In the genomic region with DNA sequence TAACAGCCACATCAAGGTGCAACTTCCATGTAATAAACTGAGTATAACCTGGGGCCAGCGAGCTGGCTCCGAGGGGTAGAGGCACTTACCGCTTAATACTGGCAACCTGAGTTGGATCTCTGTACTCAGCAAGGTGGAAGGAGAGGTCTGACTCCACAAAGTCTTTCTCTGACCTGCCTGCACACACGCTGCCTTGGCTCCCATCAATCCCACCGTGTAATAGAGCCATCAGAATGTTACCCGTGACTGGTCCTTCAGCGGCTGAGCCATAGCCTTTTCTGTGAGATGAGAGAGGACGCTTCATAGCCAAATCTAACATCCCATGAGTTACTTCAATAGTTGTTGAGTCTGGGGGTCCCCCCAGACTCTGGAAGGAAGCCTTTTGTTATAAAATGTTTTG, we compare ENCODE assay signal across 24 mouse cellular contexts. TPM values are rescaled to one million over a fixed set of nuclear protein-coding genes. Genes with fewer than 3 reads are reported as not detected.
DNase-seq lines count a peak whose midpoint lies in the region; ATAC-seq and TF ChIP-seq lines count a peak whose summit lies in the region.
"Had no signal": no experiment of that assay in that cellular context is flagged by ENCODE, and none has a peak within 500 bp of the region (broad histone marks: within the 10 kb centered on the region; RNA-seq: fewer than 3 reads in every experiment).

No protein-coding gene starts in this region.

- no peaks in the 10 kb centered on the region for H3K27me3 ChIP-seq in forebrain, embryonic 11.5 days (ENCODE audit: control insufficient read depth, insufficient read depth, low read length)
- no peaks in the 10 kb centered on the region for H3K27me3 ChIP-seq in forebrain, postnatal 0 days (ENCODE audit: insufficient read depth, low read length)
- H3K27me3 ChIP-seq in hindbrain, embryonic 10.5 days (ENCODE audit: insufficient read depth, poor library complexity, severe bottlenecking): no peaks in the 10 kb centered on the region
- H3K27me3 ChIP-seq in hindbrain, embryonic 12.5 days: no peaks in the 10 kb centered on the region
- no peaks in the 10 kb centered on the region for H3K27me3 ChIP-seq in embryonic facial prominence, embryonic 13.5 days
- H3K27me3 ChIP-seq in limb, embryonic 13.5 days: no peaks in the 10 kb centered on the region
- H3K27me3 ChIP-seq: forebrain, embryonic 15.5 days; intestine, embryonic 15.5 days; neural tube, embryonic 15.5 days had no signal

- H3K36me3 ChIP-seq in forebrain, embryonic 11.5 days (ENCODE audit: control insufficient read depth, insufficient read depth, low read length): no peaks in the 10 kb centered on the region
- no peaks in the 10 kb centered on the region for H3K36me3 ChIP-seq in forebrain, postnatal 0 days (ENCODE audit: insufficient read depth)
- H3K36me3 ChIP-seq in hindbrain, embryonic 10.5 days: no peaks in the 10 kb centered on the region
- no peaks in the 10 kb centered on the region for H3K36me3 ChIP-seq in hindbrain, embryonic 12.5 days
- no peaks in the 10 kb centered on the region for H3K36me3 ChIP-seq in embryonic facial prominence, embryonic 13.5 days
- no peaks in the 10 kb centered on the region for H3K36me3 ChIP-seq in limb, embryonic 13.5 days
- H3K36me3 ChIP-seq: forebrain, embryonic 15.5 days; intestine, embryonic 15.5 days; midbrain, embryonic 10.5 days; neural tube, embryonic 15.5 days had no signal

- no peaks in the 10 kb centered on the region for H3K9me3 ChIP-seq in forebrain, embryonic 11.5 days (ENCODE audit: control insufficient read depth, low read length)
- no peaks in the 10 kb centered on the region for H3K9me3 ChIP-seq in forebrain, postnatal 0 days (ENCODE audit: low read length)
- no peaks in the 10 kb centered on the region for H3K9me3 ChIP-seq in hindbrain, embryonic 10.5 days
- H3K9me3 ChIP-seq in hindbrain, embryonic 12.5 days (replicated peaks): no peaks in the 10 kb centered on the region
- no peaks in the 10 kb centered on the region for H3K9me3 ChIP-seq in embryonic facial prominence, embryonic 13.5 days
- H3K9me3 ChIP-seq in limb, embryonic 13.5 days: no peaks in the 10 kb centered on the region
- H3K9me3 ChIP-seq: forebrain, embryonic 15.5 days; intestine, embryonic 15.5 days; midbrain, embryonic 10.5 days; neural tube, embryonic 15.5 days had no signal

- no peaks in the 10 kb centered on the region for H3K4me1 ChIP-seq in forebrain, embryonic 11.5 days (replicated peaks; ENCODE audit: control insufficient read depth, insufficient read depth, low read length)
- H3K4me1 ChIP-seq in forebrain, postnatal 0 days (ENCODE audit: insufficient read depth): no peaks in the 10 kb centered on the region
- H3K4me1 ChIP-seq in hindbrain, embryonic 10.5 days (replicated peaks): peaks cover 30% of the 10 kb centered on the region
- peaks cover 16% of the 10 kb centered on the region for H3K4me1 ChIP-seq in hindbrain, embryonic 12.5 days
- peaks cover 44% of the 10 kb centered on the region for H3K4me1 ChIP-seq in embryonic facial prominence, embryonic 13.5 days
- H3K4me1 ChIP-seq in limb, embryonic 13.5 days: peaks cover 42% of the 10 kb centered on the region

- H3K9ac ChIP-seq in forebrain, embryonic 11.5 days (ENCODE audit: low read length): no peak overlapping the region
- no peak overlapping the region for H3K9ac ChIP-seq in forebrain, postnatal 0 days
- H3K9ac ChIP-seq in hindbrain, embryonic 12.5 days: no peak overlapping the region
- H3K9ac ChIP-seq in embryonic facial prominence, embryonic 13.5 days: no peak overlapping the region
- H3K9ac ChIP-seq in limb, embryonic 13.5 days: no peak overlapping the region
- H3K9ac ChIP-seq: forebrain, embryonic 15.5 days; intestine, embryonic 15.5 days; liver, postnatal 0 days; neural tube, embryonic 15.5 days had no signal

- DNase-seq in forebrain, embryonic 11.5 days (ENCODE audit: low spot score): peak; percentile 43
- DNase-seq in forebrain, postnatal 0 days: no peak
- no peak for DNase-seq in hindbrain, embryonic 10.5 days (ENCODE audit: low spot score)
- DNase-seq in left cerebral cortex, postnatal 36 days (ENCODE audit: low spot score in 2 of 2): no peak
- DNase-seq: adrenal gland, postnatal 10 days; cerebellum, adult 2 months; cerebellum, postnatal 25 days; gastrocnemius, postnatal 25 days; heart, postnatal 4 days; kidney, adult 8-10 months; kidney, postnatal 36 days; liver, postnatal 0 days; right cerebral cortex, adult 18-20 months; right cerebral cortex, postnatal 4 days; thymus, adult 2 months; thymus, postnatal 4 days had no signal

- intact Hi-C loops in left cerebral cortex, postnatal 36 days (cut with DNase I): loop anchor here (10.0 kb wide), 1 partner anchor 471 kb away; no protein-coding TSS in a partner anchor

- ATAC-seq in forebrain, embryonic 11.5 days (replicated peaks; ENCODE audit: low FRiP score): no peak
- no peak for ATAC-seq in forebrain, postnatal 0 days
- ATAC-seq in hindbrain, embryonic 12.5 days (ENCODE audit: low FRiP score): no peak
- ATAC-seq in embryonic facial prominence, embryonic 13.5 days (ENCODE audit: insufficient number of reproducible peaks, insufficient read depth, low FRiP score, low TSS enrichment, low read depth): no peak
- ATAC-seq in limb, embryonic 13.5 days (ENCODE audit: low FRiP score, low read depth): no peak
- ATAC-seq: forebrain, embryonic 15.5 days; hindbrain, embryonic 16.5 days; intestine, embryonic 15.5 days; liver, postnatal 0 days had no signal

- H3K4me3 ChIP-seq in forebrain, embryonic 11.5 days (ENCODE audit: low read depth, low read length): no peak overlapping the region
- no peak overlapping the region for H3K4me3 ChIP-seq in forebrain, postnatal 0 days (ENCODE audit: low read depth, low read length)
- no peak overlapping the region for H3K4me3 ChIP-seq in hindbrain, embryonic 10.5 days
- no peak overlapping the region for H3K4me3 ChIP-seq in hindbrain, embryonic 12.5 days
- no peak overlapping the region for H3K4me3 ChIP-seq in embryonic facial prominence, embryonic 13.5 days
- no peak overlapping the region for H3K4me3 ChIP-seq in limb, embryonic 13.5 days
- H3K4me3 ChIP-seq: forebrain, embryonic 15.5 days; intestine, embryonic 15.5 days; midbrain, embryonic 10.5 days; neural tube, embryonic 15.5 days had no signal

- no peak overlapping the region for H3K27ac ChIP-seq in forebrain, embryonic 11.5 days (ENCODE audit: low read depth, low read length)
- H3K27ac ChIP-seq in forebrain, postnatal 0 days (ENCODE audit: low read depth, low read length): no peak overlapping the region
- peak overlapping the region; percentile 4; the same call in 1 of the 2 replicates for H3K27ac ChIP-seq in hindbrain, embryonic 10.5 days
- no peak overlapping the region for H3K27ac ChIP-seq in hindbrain, embryonic 12.5 days
- peak overlapping the region; percentile 62 for H3K27ac ChIP-seq in embryonic facial prominence, embryonic 13.5 days
- peak overlapping the region; percentile 69; the same call in 1 of the 2 replicates for H3K27ac ChIP-seq in limb, embryonic 13.5 days
- H3K27ac ChIP-seq: forebrain, embryonic 15.5 days; intestine, embryonic 15.5 days; midbrain, embryonic 10.5 days; neural tube, embryonic 15.5 days had no signal

- 89% methylated on average over 8 of the region's 8 CpGs for WGBS in forebrain, embryonic 11.5 days
- 94% methylated on average over 8 of the region's 8 CpGs for WGBS in forebrain, postnatal 0 days
- 88% methylated on average over 8 of the region's 8 CpGs for WGBS in hindbrain, embryonic 10.5 days
- 79% methylated on average over 8 of the region's 8 CpGs for WGBS in hindbrain, embryonic 12.5 days
- 58% methylated on average over 8 of the region's 8 CpGs for WGBS in embryonic facial prominence, embryonic 13.5 days
- 71% methylated on average over 8 of the region's 8 CpGs for WGBS in limb, embryonic 13.5 days

- TF ChIP-seq CTCF in forebrain, postnatal 0 days (IDR thresholded peaks at IDR 0.05; ENCODE audit: low read depth): no peak

- H3K4me2 ChIP-seq in forebrain, embryonic 11.5 days (ENCODE audit: low read depth, low read length, severe bottlenecking): no peak overlapping the region
- H3K4me2 ChIP-seq in forebrain, postnatal 0 days (ENCODE audit: low read depth): no peak overlapping the region
- no peak overlapping the region for H3K4me2 ChIP-seq in hindbrain, embryonic 12.5 days (replicated peaks)
- H3K4me2 ChIP-seq in embryonic facial prominence, embryonic 13.5 days: peak overlapping the region; percentile 27; the same call in 1 of the 2 replicates
- peak overlapping the region; percentile 21; the same call in 1 of the 2 replicates for H3K4me2 ChIP-seq in limb, embryonic 13.5 days (replicated peaks)
- H3K4me2 ChIP-seq: forebrain, embryonic 15.5 days; intestine, embryonic 15.5 days; neural tube, embryonic 15.5 days had no signal

RNA-seq across cellular contexts. Expression of a gene that starts 13.0 kb away (rescaled TPM):
- polyA plus RNA-seq in forebrain, embryonic 11.5 days (2014; fragmentation: Nextera tagmentation; extraction: Ambion mirVana): 6.3 and 7.1 TPM in 2 replicates
- total RNA-seq in forebrain, postnatal 0 days (2014; rRNA removed): 2.6 and 3.3 TPM in 2 replicates
- 0.57 and 0.99 TPM in 2 replicates for polyA plus RNA-seq in forebrain, postnatal 0 days (2015; fragmentation: Nextera tagmentation; extraction: Ambion mirVana)
- 6.0 and 6.9 TPM in 2 replicates for polyA plus RNA-seq in hindbrain, embryonic 10.5 days (2016; fragmentation: Nextera tagmentation; extraction: Ambion mirVana)
- polyA plus RNA-seq in hindbrain, embryonic 12.5 days (2016; fragmentation: Nextera tagmentation; extraction: Ambion mirVana): 12.4 and 12.7 TPM in 2 replicates
- 7.4 and 12.0 TPM in 2 replicates for polyA plus RNA-seq in embryonic facial prominence, embryonic 13.5 days (2015; fragmentation: Nextera tagmentation; extraction: Ambion mirVana)
- 9.1 and 10.9 TPM in 2 replicates for polyA plus RNA-seq in limb, embryonic 13.5 days (2015; fragmentation: Nextera tagmentation; extraction: Ambion mirVana)
- total RNA-seq in left cerebral cortex, postnatal 36 days (2021): 1 to 10 TPM; 5.5 to 9.3 TPM

Comparison
In these comparisons a context has a peak if more than half of its experiments do, and no peak if none do; other contexts are left out.
1. H3K27ac ChIP-seq: peak in hindbrain, embryonic 10.5 days (single experiment), embryonic facial prominence, embryonic 13.5 days (single experiment) and limb, embryonic 13.5 days (single experiment); none in forebrain, embryonic 11.5 days (single experiment), forebrain, postnatal 0 days (single experiment) and hindbrain, embryonic 12.5 days (single experiment).
2. H3K4me2 ChIP-seq: peak in embryonic facial prominence, embryonic 13.5 days (single experiment) and limb, embryonic 13.5 days (single experiment); none in forebrain, embryonic 11.5 days (single experiment), forebrain, postnatal 0 days (single experiment) and hindbrain, embryonic 12.5 days (single experiment).